Mouse (Mus musculus): ENCODE results near the gene Gm42669.

DNA sequence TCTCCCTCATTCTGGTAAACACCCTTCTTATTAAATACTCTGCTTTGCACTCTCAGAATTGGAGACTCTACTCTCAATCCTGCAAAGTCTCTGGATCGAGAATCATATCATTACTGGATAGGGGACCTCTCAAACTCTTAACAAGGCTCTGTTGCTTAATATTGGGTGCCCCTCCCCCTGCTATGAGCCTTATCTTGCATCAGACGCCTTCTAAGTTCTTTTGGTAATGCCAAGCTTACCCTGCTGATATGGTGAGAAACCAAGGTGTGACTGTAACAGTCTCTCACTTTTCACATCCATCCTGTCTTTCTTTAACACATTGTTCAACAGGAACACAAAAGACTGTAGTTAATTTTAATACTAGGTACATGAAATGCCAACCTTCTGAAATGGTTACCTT is 26.2 kb downstream of the Gm42669 start:
- TF ChIP-seq CTCF (IDR thresholded peaks at IDR 0.05; ENCODE audit: borderline replicate concordance, insufficient read depth, low read depth, low read length) (no peak), POLR2A (IDR thresholded peaks at IDR 0.05; ENCODE audit: borderline replicate concordance, insufficient read depth, low read length) (no peak)

Data from cerebellum, adult 2 months (tissue).